Mouse (Mus musculus) limb, embryonic 15.5 days (tissue): ENCODE results near the gene Nkiras2. TPM values are rescaled to one million over a fixed set of nuclear protein-coding genes. Genes with fewer than 3 reads are reported as not detected.
A peak's percentile ranks its signal among the peaks of the same experiment; 100 is the strongest.

ENCODE experiments used
- ATAC-seq: fragments of 200-750 bp; cut with Nextera tagmentation; 2 replicates; pipeline ENCODE4 v1.8.0; 2017; ENCODE audit warnings: low read depth, moderate TSS enrichment; ENCODE audit not compliant: insufficient number of reproducible peaks, low FRiP score, low TSS enrichment
- H3K27ac ChIP-seq: fragments of 300-500 bp; sonication (generic); 2 replicates; pipeline ENCODE4 v1.5.1; 2015; ENCODE audit warnings: moderate library complexity, mild to moderate bottlenecking, inconsistent platforms
- H3K27me3 ChIP-seq: fragments of 300-500 bp; sonication (generic); 2 replicates; pipeline ENCODE4 v1.6.1; 2015; ENCODE audit warnings: inconsistent platforms
- H3K36me3 ChIP-seq: fragments of 300-500 bp; sonication (generic); 2 replicates; pipeline ENCODE4 v1.6.1; 2015; ENCODE audit warnings: inconsistent platforms
- H3K4me1 ChIP-seq: fragments of 300-500 bp; sonication (generic); 2 replicates; pipeline ENCODE4 v1.6.1; 2015; ENCODE audit warnings: inconsistent platforms
- H3K4me2 ChIP-seq: fragments of 300-500 bp; sonication (generic); 2 replicates; pipeline ENCODE4 v1.6.1; 2015; ENCODE audit warnings: mild to moderate bottlenecking, inconsistent platforms
- H3K4me3 ChIP-seq: fragments of 300-500 bp; sonication (generic); 2 replicates; pipeline ENCODE4 v1.5.1; 2015; ENCODE audit warnings: mild to moderate bottlenecking, inconsistent platforms
- H3K9ac ChIP-seq: fragments of 300-500 bp; sonication (generic); 2 replicates; pipeline ENCODE4 v1.6.1; 2015; ENCODE audit warnings: inconsistent platforms
- H3K9me3 ChIP-seq: fragments of 300-500 bp; sonication (generic); 2 replicates; pipeline ENCODE4 v1.6.1; 2016; ENCODE audit warnings: inconsistent platforms
- WGBS: fragments of 180-500 bp; shearing (Covaris S2); methylation state at CpG from one replicate; pipeline ENCODE4 v1.1.7; 2015; 5-methylcytosine and 5-hydroxymethylcytosine counted together
- polyA plus RNA-seq: library from polyadenylated mRNA; unstranded; fragments of >200 nt; fragmentation: Nextera tagmentation; extraction: Ambion mirVana; gene quantifications from 2 replicates; pipeline ENCODE4 v1.2.1, GENCODE M21; 2015

Nkiras2 gene
- 73.7 and 77.9 TPM in 2 replicates for polyA plus RNA-seq

- peaks cover 24% of the 10 kb centered on the region for H3K4me1 ChIP-seq
- no peaks in the 10 kb centered on the region for H3K9me3 ChIP-seq
- H3K27me3 ChIP-seq = no peaks in the 10 kb centered on the region
- peak within 1 kb of the TSS; percentile 90 for H3K4me3 ChIP-seq
- under 1% methylated on average over 36 of the region's 36 CpGs for WGBS
- peak within 1 kb of the TSS; percentile 81 for H3K9ac ChIP-seq
- ATAC-seq = peak; percentile 44
- no peaks in the 10 kb centered on the region for H3K36me3 ChIP-seq
- peak within 1 kb of the TSS; percentile 95 for H3K27ac ChIP-seq
- peak within 1 kb of the TSS; percentile 55 for H3K4me2 ChIP-seq
Measured at GRCm38 (mm10) chr11:100618761-100619484, at the start of gene Nkiras2. Gene Nkiras2, plus strand, starts transcription at chr11:100619244.

- H3K4me1 ChIP-seq = peaks cover 24% of the 10 kb centered on the region
- no peaks in the 10 kb centered on the region for H3K9me3 ChIP-seq
- H3K4me3 ChIP-seq = no peak overlapping the region
- no peak for ATAC-seq
- H3K9ac ChIP-seq = no peak overlapping the region
- WGBS = 58% methylated on average over 9 of the region's 9 CpGs
- H3K36me3 ChIP-seq = no peaks in the 10 kb centered on the region
- no peak overlapping the region for H3K27ac ChIP-seq
- H3K4me2 ChIP-seq = no peak overlapping the region
- peaks cover 7% of the 10 kb centered on the region for H3K27me3 ChIP-seq
Measured at GRCm38 (mm10) chr11:100569789-100570188, 49.3 kb upstream of the Nkiras2 start.

GRCm38 (mm10) chr11:100570430-100571201 is 48.4 kb upstream of the Nkiras2 start:
- Histone ChIP-seq H3K27ac (no peak overlapping the region), H3K9ac (0 out of 2 replicates have a peak overlapping the region, but pooled peaks have one; percentile 10), H3K27me3 (peaks cover 7% of the 10 kb centered on the region), H3K4me3 (peak overlapping the region; percentile 16), H3K4me2 (peak overlapping the region; percentile 43), H3K9me3 (no peaks in the 10 kb centered on the region), H3K36me3 (no peaks in the 10 kb centered on the region), H3K4me1 (peaks cover 31% of the 10 kb centered on the region)
- ATAC-seq = no peak
- WGBS = 11% methylated on average over 8 of the region's 8 CpGs

GRCm38 (mm10) chr11:100571202-100571567 is 47.9 kb upstream of the Nkiras2 start:
- Histone ChIP-seq H3K4me1 (peaks cover 35% of the 10 kb centered on the region), H3K27ac (no peak overlapping the region), H3K9ac (0 out of 2 replicates have a peak overlapping the region, but pooled peaks have one; percentile 10), H3K4me2 (peak overlapping the region; percentile 43), H3K4me3 (peak overlapping the region; percentile 16), H3K36me3 (no peaks in the 10 kb centered on the region), H3K9me3 (no peaks in the 10 kb centered on the region), H3K27me3 (peaks cover 7% of the 10 kb centered on the region)
- no peak for ATAC-seq
- WGBS = 8% methylated on average over 16 of the region's 16 CpGs

GRCm38 (mm10) chr11:100574188-100574587 is 44.9 kb upstream of the Nkiras2 start:
- 90% methylated on average over 3 of the region's 3 CpGs for WGBS
- no peak for ATAC-seq

GRCm38 (mm10) chr11:100574708-100575483 is 44.1 kb upstream of the Nkiras2 start, which contains the start of gene Cnp:
Gene Cnp, plus strand, starts transcription at chr11:100574904.
- Histone ChIP-seq H3K27me3 (peaks cover 7% of the 10 kb centered on the region), H3K9me3 (no peaks in the 10 kb centered on the region), H3K4me1 (peaks cover 34% of the 10 kb centered on the region), H3K36me3 (peaks cover 21% of the 10 kb centered on the region), H3K9ac (peak within 1 kb of the TSS; percentile 43), H3K4me3 (peak within 1 kb of the TSS; percentile 61), H3K4me2 (peak within 1 kb of the TSS; percentile 76), H3K27ac (peak within 1 kb of the TSS; percentile 72)
- ATAC-seq = peak; percentile 57; the same call in 1 of the 2 replicates
- WGBS = 2% methylated on average over 47 of the region's 47 CpGs

More at GRCm38 (mm10) chr11:100574188-100574587, 44.9 kb upstream of the Nkiras2 start:
- Histone ChIP-seq H3K4me1 (peaks cover 34% of the 10 kb centered on the region), H3K9ac (no peak overlapping the region), H3K27ac (peak overlapping the region; percentile 72; the same call in 1 of the 2 replicates), H3K4me2 (peak overlapping the region; percentile 76), H3K36me3 (peaks cover 14% of the 10 kb centered on the region), H3K27me3 (peaks cover 7% of the 10 kb centered on the region), H3K9me3 (no peaks in the 10 kb centered on the region), H3K4me3 (peak overlapping the region; percentile 61)

- Histone ChIP-seq H3K4me1 (peaks cover 32% of the 10 kb centered on the region), H3K36me3 (peaks cover 26% of the 10 kb centered on the region), H3K27ac (peak overlapping the region; percentile 72; the same call in 1 of the 2 replicates), H3K27me3 (peaks cover 7% of the 10 kb centered on the region), H3K9me3 (no peaks in the 10 kb centered on the region), H3K4me3 (peak overlapping the region; percentile 61), H3K9ac (peak overlapping the region; percentile 43; the same call in 1 of the 2 replicates), H3K4me2 (peak overlapping the region; percentile 76)
- ATAC-seq = no peak
- 32% methylated on average over 2 of the region's 2 CpGs for WGBS
Measured at GRCm38 (mm10) chr11:100575484-100575855, 43.6 kb upstream of the Nkiras2 start.

GRCm38 (mm10) chr11:100576256-100576655 is 42.8 kb upstream of the Nkiras2 start:
- no peak overlapping the region for H3K4me2 ChIP-seq
- peaks cover 34% of the 10 kb centered on the region for H3K36me3 ChIP-seq
- H3K4me1 ChIP-seq = peaks cover 24% of the 10 kb centered on the region
- 69% methylated on average over 21 of the region's 21 CpGs for WGBS
- no peak overlapping the region for H3K9ac ChIP-seq
- 0 out of 2 replicates have a peak overlapping the region, but pooled peaks have one; percentile 1 for H3K27ac ChIP-seq
- H3K27me3 ChIP-seq = peaks cover under 1% of the 10 kb centered on the region
- ATAC-seq = no peak
- H3K4me3 ChIP-seq = peak overlapping the region; percentile 0; the same call in 1 of the 2 replicates
- no peaks in the 10 kb centered on the region for H3K9me3 ChIP-seq

- H3K27ac ChIP-seq = no peak overlapping the region
- no peaks in the 10 kb centered on the region for H3K27me3 ChIP-seq
- no peak overlapping the region for H3K9ac ChIP-seq
- 75% methylated on average over 8 of the region's 8 CpGs for whole genome bisulfite sequencing
- H3K4me2 ChIP-seq = no peak overlapping the region
- no peak for ATAC-seq
- H3K9me3 ChIP-seq = no peaks in the 10 kb centered on the region
- peaks cover 52% of the 10 kb centered on the region for H3K36me3 ChIP-seq
- H3K4me3 ChIP-seq = no peak overlapping the region
- peaks cover 19% of the 10 kb centered on the region for H3K4me1 ChIP-seq
Measured at GRCm38 (mm10) chr11:100577852-100578599, 41.0 kb upstream of the Nkiras2 start.

- Histone ChIP-seq H3K4me3 (no peak overlapping the region), H3K27ac (peak overlapping the region; percentile 50), H3K36me3 (peaks cover 64% of the 10 kb centered on the region), H3K27me3 (no peaks in the 10 kb centered on the region), H3K9me3 (no peaks in the 10 kb centered on the region), H3K9ac (no peak overlapping the region), H3K4me1 (peaks cover 19% of the 10 kb centered on the region), H3K4me2 (no peak overlapping the region)
- 92% methylated on average over 9 of the region's 9 CpGs for WGBS
- no peak for ATAC-seq
Measured at GRCm38 (mm10) chr11:100579116-100579799, 39.8 kb upstream of the Nkiras2 start.
